Mouse (Mus musculus): Measurements from ENCODE around the gene Slc38a4. TPM values are rescaled to one million over a fixed set of nuclear protein-coding genes. Genes with fewer than 3 reads are reported as not detected.

Gene Slc38a4
- polyA plus RNA-seq, 3 experiments from 2014 or later, result not detected

GRCm38 (mm10) chr15:97015036-97015596 is 40.6 kb downstream of the Slc38a4 start:
- ATAC-seq, result no peak

- no peak for ATAC-seq
Measured at GRCm38 (mm10) chr15:97011599-97012372, 44.0 kb downstream of the Slc38a4 start.

- ATAC-seq, result no peak
Measured at GRCm38 (mm10) chr15:97009271-97009670, 46.5 kb downstream of the Slc38a4 start.

GRCm38 (mm10) chr15:97005631-97006234 is 50.0 kb downstream of the Slc38a4 start:
- ATAC-seq, result no peak

GRCm38 (mm10) chr15:97004525-97004867 is 51.3 kb downstream of the Slc38a4 start:
- ATAC-seq, result no peak

- no peak for ATAC-seq
Measured at GRCm38 (mm10) chr15:97003851-97004524, 51.8 kb downstream of the Slc38a4 start.

GRCm38 (mm10) chr15:97003186-97003585 is 52.6 kb downstream of the Slc38a4 start:
- no peak for ATAC-seq

GRCm38 (mm10) chr15:97002752-97003151 is 53.0 kb downstream of the Slc38a4 start:
- ATAC-seq, result no peak

GRCm38 (mm10) chr15:97001886-97002285 is 53.9 kb downstream of the Slc38a4 start:
- no peak for ATAC-seq

GRCm38 (mm10) chr15:97001416-97001815 is 54.3 kb downstream of the Slc38a4 start:
- no peak for ATAC-seq

- no peak for ATAC-seq
Measured at GRCm38 (mm10) chr15:97000319-97001251, 55.2 kb downstream of the Slc38a4 start.

- no peak for ATAC-seq
Measured at GRCm38 (mm10) chr15:96999401-96999800, 56.4 kb downstream of the Slc38a4 start.

- no peak for ATAC-seq
Measured at GRCm38 (mm10) chr15:96985618-96986017, 70.1 kb downstream of the Slc38a4 start.

GRCm38 (mm10) chr15:96983581-96984330 is 72.0 kb downstream of the Slc38a4 start:
- ATAC-seq, result no peak

- no peak for ATAC-seq
Measured at GRCm38 (mm10) chr15:96975125-96975524, 80.6 kb downstream of the Slc38a4 start.

- ATAC-seq, result no peak
Measured at GRCm38 (mm10) chr15:96974131-96974530, 81.6 kb downstream of the Slc38a4 start.

- ATAC-seq, result no peak
Measured at GRCm38 (mm10) chr15:96973370-96973769, 82.4 kb downstream of the Slc38a4 start.

- no peak for ATAC-seq
Measured at GRCm38 (mm10) chr15:96972706-96973274, 83.0 kb downstream of the Slc38a4 start.

GRCm38 (mm10) chr15:96971906-96972305 is 83.8 kb downstream of the Slc38a4 start:
- ATAC-seq, result no peak

- no peak for ATAC-seq
Measured at GRCm38 (mm10) chr15:96969792-96970191, 86.0 kb downstream of the Slc38a4 start.

GRCm38 (mm10) chr15:96968741-96969140 is 87.0 kb downstream of the Slc38a4 start:
- no peak for ATAC-seq

All from inflammation-experienced regulatory T-cells, adult 6 months (primary cell).